Mouse (Mus musculus) cerebellum, adult 2 months (tissue): ENCODE results near the gene Ctnnbip1. TPM values are rescaled to one million over a fixed set of nuclear protein-coding genes. Genes with fewer than 3 reads are reported as not detected.

Source experiments
- DNase-seq, 2 experiments: peaks; one replicate each; pipeline ENCODE4 v3.0.0; 2021
- H3K27ac ChIP-seq: fragments of 200-500 bp; 2 replicates; pipeline ENCODE4 v1.5.1; 2012; ENCODE audit warnings: low read length, control low read depth, inconsistent platforms; ENCODE audit not compliant: insufficient read depth
- H3K27me3 ChIP-seq: fragments of 200-500 bp; 2 replicates; pipeline ENCODE4 v1.6.1; 2012; ENCODE audit warnings: inconsistent platforms, mild to moderate bottlenecking, low read length, moderate library complexity; ENCODE audit not compliant: control insufficient read depth, insufficient read depth
- H3K4me1 ChIP-seq: fragments of 200-500 bp; 2 replicates; pipeline ENCODE4 v1.6.1; 2011; ENCODE audit warnings: low read length; ENCODE audit not compliant: control insufficient read depth, insufficient read depth
- H3K4me3 ChIP-seq: fragments of 200-500 bp; replicated peaks from 2 replicates; pipeline ENCODE3; 2011; ENCODE audit warnings: mild to moderate bottlenecking, low read depth, low read length, control low read depth; ENCODE audit not compliant: insufficient read depth
- CTCF ChIP-seq: fragments of 200-500 bp; IDR thresholded peaks from 2 replicates; pipeline ENCODE4 v1.5.1; 2011; ENCODE audit warnings: low read depth, mild to moderate bottlenecking, control low read depth, low read length, moderate library complexity, borderline replicate concordance; ENCODE audit not compliant: insufficient read depth
- POLR2A ChIP-seq: fragments of 200-500 bp; IDR thresholded peaks from 2 replicates; pipeline ENCODE4 v1.6.1; 2011; ENCODE audit warnings: low read length, control low read depth, borderline replicate concordance; ENCODE audit not compliant: insufficient read depth
- WGBS: fragments of 180-500 bp; shearing (Covaris S2); methylation state at CpG from one replicate; pipeline ENCODE4 v1.1.7; 2018; 5-methylcytosine and 5-hydroxymethylcytosine counted together
- polyA plus RNA-seq: library from polyadenylated mRNA; depleted of rRNA; stranded (reverse); fragments of >200 nt; gene quantifications from 2 replicates; pipeline ENCODE4 v1.2.3, GENCODE M21; 2012

Ctnnbip1 gene
- polyA plus RNA-seq, 1 experiment = 34.6 TPM

- TF ChIP-seq POLR2A = no peak
- TF ChIP-seq CTCF = no peak
- Histone ChIP-seq H3K4me1 (no peaks in the 10 kb centered on the region), H3K27me3 (no peaks in the 10 kb centered on the region), H3K4me3 (no peak overlapping the region), H3K27ac (no peak overlapping the region)
- no peak for DNase-seq
- WGBS = 62% methylated on average over 15 of the region's 15 CpGs
Observed at GRCm38 (mm10) chr4:149505261-149505967, 12.6 kb upstream of the Ctnnbip1 start.

- Histone ChIP-seq H3K27ac (no peak overlapping the region), H3K27me3 (no peaks in the 10 kb centered on the region), H3K4me1 (no peaks in the 10 kb centered on the region), H3K4me3 (no peak overlapping the region)
- TF ChIP-seq POLR2A (no peak), CTCF (no peak)
- WGBS = 72% methylated on average over 3 of the region's 3 CpGs
- no peak for DNase-seq
Observed at GRCm38 (mm10) chr4:149506904-149507303, 11.1 kb upstream of the Ctnnbip1 start.

GRCm38 (mm10) chr4:149511221-149511646 is 6.8 kb upstream of the Ctnnbip1 start:
- H3K4me3 ChIP-seq = no peak overlapping the region
- no peak overlapping the region for H3K27ac ChIP-seq
- H3K4me1 ChIP-seq = no peaks in the 10 kb centered on the region
- no peaks in the 10 kb centered on the region for H3K27me3 ChIP-seq
- WGBS = 22% methylated on average over 6 of the region's 6 CpGs
- no peak for DNase-seq
- no peak for TF ChIP-seq CTCF
- TF ChIP-seq POLR2A = no peak

DNA sequence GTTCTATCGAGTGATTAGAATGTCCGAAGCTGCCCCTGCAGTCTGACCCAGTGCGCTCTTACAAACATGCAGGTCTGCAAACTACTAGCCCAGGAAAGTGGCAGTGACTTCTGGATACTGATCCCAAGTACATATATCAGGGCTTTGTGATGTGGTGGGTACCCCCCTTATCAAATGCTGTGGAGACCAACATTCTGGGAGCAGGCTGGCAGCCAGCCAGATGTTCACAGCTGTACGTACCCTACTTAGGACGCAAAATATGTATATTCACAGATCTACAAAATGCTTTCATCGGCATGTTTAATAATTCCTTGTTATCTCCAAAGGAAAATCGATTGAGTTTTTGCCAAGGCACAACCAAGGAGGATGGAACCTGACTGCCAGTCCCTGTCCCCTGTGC is 6.0 kb upstream of the Ctnnbip1 start:
- WGBS = 79% methylated on average over 7 of the region's 7 CpGs
- H3K27me3 ChIP-seq = no peaks in the 10 kb centered on the region
- no peak for TF ChIP-seq POLR2A
- TF ChIP-seq CTCF = no peak
- DNase-seq = no peak
- H3K4me1 ChIP-seq = no peaks in the 10 kb centered on the region
- H3K27ac ChIP-seq = no peak overlapping the region
- H3K4me3 ChIP-seq = no peak overlapping the region

GRCm38 (mm10) chr4:149515706-149516105 is 2.3 kb upstream of the Ctnnbip1 start:
- TF ChIP-seq CTCF (no peak), POLR2A (no peak)
- H3K4me1 ChIP-seq = peaks cover 6% of the 10 kb centered on the region
- no peaks in the 10 kb centered on the region for H3K27me3 ChIP-seq
- H3K4me3 ChIP-seq = no peak overlapping the region
- WGBS = 88% methylated on average over 5 of the region's 5 CpGs
- DNase-seq = no peak
- no peak overlapping the region for H3K27ac ChIP-seq

GRCm38 (mm10) chr4:149518351-149519220 is 550 bp downstream of the Ctnnbip1 start:
- H3K27ac ChIP-seq = no peak overlapping the region
- H3K27me3 ChIP-seq = no peaks in the 10 kb centered on the region
- H3K4me3 ChIP-seq = peak overlapping the region; percentile 100
- H3K4me1 ChIP-seq = peaks cover 12% of the 10 kb centered on the region
- 4% methylated on average over 42 of the region's 52 CpGs for WGBS
- peak in 1 of 2 experiments; percentile 47 for DNase-seq
- TF ChIP-seq CTCF (no peak), POLR2A (no peak)

- WGBS = 64% methylated on average over 10 of the region's 10 CpGs
- no peak for TF ChIP-seq CTCF
- H3K4me3 ChIP-seq = no peak overlapping the region
- H3K27me3 ChIP-seq = no peaks in the 10 kb centered on the region
- DNase-seq = no peak
- H3K4me1 ChIP-seq = peaks cover 15% of the 10 kb centered on the region
- no peak overlapping the region for H3K27ac ChIP-seq
Observed at GRCm38 (mm10) chr4:149521258-149521657, 3.2 kb downstream of the Ctnnbip1 start.
